Mouse (Mus musculus): ENCODE data around the gene Smarcd1.
"Not testable (repeated sequence)": the region's sequence is repeated elsewhere in the genome, so short reads cannot be mapped to it uniquely, and the experiment has no call there.

The Smarcd1 gene

GRCm38 (mm10) chr15:99715361-99715865 is 13.5 kb downstream of the Smarcd1 start:
- peak; percentile 85 for DNase-seq (ENCODE audit: low spot score)

GRCm38 (mm10) chr15:99715982-99716746 is 14.2 kb downstream of the Smarcd1 start:
- peak; percentile 54 for DNase-seq (ENCODE audit: low spot score)

GRCm38 (mm10) chr15:99716814-99717213 is 14.9 kb downstream of the Smarcd1 start:
- DNase-seq (ENCODE audit: low spot score): peak; percentile 58

- DNase-seq (ENCODE audit: low spot score): peak; percentile 75
These were observed 15.7 kb downstream of the Smarcd1 start, which contains the start of gene Gpd1 for GRCm38 (mm10) chr15:99717386-99718334. Gene Gpd1 (plus strand): TSS chr15:99717515.

GRCm38 (mm10) chr15:99718461-99719021 is 16.6 kb downstream of the Smarcd1 start:
- DNase-seq (ENCODE audit: low spot score): no peak

GRCm38 (mm10) chr15:99719865-99720264 is 17.9 kb downstream of the Smarcd1 start:
- no peak for DNase-seq (ENCODE audit: low spot score)

- no peak for DNase-seq (ENCODE audit: low spot score)
These were observed 20.2 kb downstream of the Smarcd1 start for GRCm38 (mm10) chr15:99721921-99722743.

- DNase-seq (ENCODE audit: low spot score): no peak
These were observed 21.2 kb downstream of the Smarcd1 start for GRCm38 (mm10) chr15:99723120-99723514.

- DNase-seq (ENCODE audit: low spot score): peak; percentile 70
These were observed 21.8 kb downstream of the Smarcd1 start for GRCm38 (mm10) chr15:99723515-99724291.

- peak; percentile 84 for DNase-seq (ENCODE audit: low spot score)
These were observed 22.5 kb downstream of the Smarcd1 start for GRCm38 (mm10) chr15:99724292-99725021.

GRCm38 (mm10) chr15:99725341-99726155 is 23.6 kb downstream of the Smarcd1 start, which contains the start of gene Cox14:
Gene Cox14 (plus strand): TSS chr15:99725618.
- peak; percentile 96 for DNase-seq (ENCODE audit: low spot score)

- DNase-seq (ENCODE audit: low spot score): no peak
These were observed 24.6 kb downstream of the Smarcd1 start for GRCm38 (mm10) chr15:99726549-99726948.

GRCm38 (mm10) chr15:99727039-99727438 is 25.1 kb downstream of the Smarcd1 start:
- DNase-seq (ENCODE audit: low spot score): not testable (repeated sequence)

GRCm38 (mm10) chr15:99727525-99727924 is 25.6 kb downstream of the Smarcd1 start:
- no peak for DNase-seq (ENCODE audit: low spot score)

GRCm38 (mm10) chr15:99728211-99728610 is 26.3 kb downstream of the Smarcd1 start:
- DNase-seq (ENCODE audit: low spot score): no peak

GRCm38 (mm10) chr15:99729056-99729783 is 27.3 kb downstream of the Smarcd1 start:
- DNase-seq (ENCODE audit: low spot score): no peak

GRCm38 (mm10) chr15:99731167-99731566 is 29.2 kb downstream of the Smarcd1 start:
- DNase-seq (ENCODE audit: low spot score): no peak

- DNase-seq (ENCODE audit: low spot score): no peak
These were observed 29.7 kb downstream of the Smarcd1 start for GRCm38 (mm10) chr15:99731678-99732077.
